Mouse (Mus musculus) midbrain, embryonic 11.5 days (tissue): ENCODE measurements around the gene Ntrk3. TPM values are rescaled to one million over a fixed set of nuclear protein-coding genes. Genes with fewer than 3 reads are reported as not detected.

Source experiments
- ATAC-seq: fragments of 200-750 bp; cut with Nextera tagmentation; 2 replicates; pipeline ENCODE4 v1.8.0; 2017; ENCODE audit warnings: moderate TSS enrichment, moderate library complexity; ENCODE audit not compliant: low FRiP score
- DNase-seq: peaks from one replicate; pipeline ENCODE4 v3.0.0; 2015; ENCODE audit warnings: low spot score; ENCODE audit errors: missing footprints
- H3K27ac ChIP-seq: fragments of 300-500 bp; sonication (generic); 2 replicates; pipeline ENCODE4 v1.5.1; 2014; ENCODE audit warnings: low read depth, low read length
- H3K27me3 ChIP-seq: fragments of 300-500 bp; sonication (generic); 2 replicates; pipeline ENCODE4 v1.6.1; 2014; ENCODE audit warnings: mild to moderate bottlenecking, low read length, moderate library complexity, mixed read lengths; ENCODE audit not compliant: control insufficient read depth, insufficient read depth
- H3K36me3 ChIP-seq: fragments of 300-500 bp; sonication (generic); 2 replicates; pipeline ENCODE4 v1.6.1; 2014; ENCODE audit warnings: mild to moderate bottlenecking, low read length, moderate library complexity, mixed read lengths; ENCODE audit not compliant: control insufficient read depth, insufficient read depth
- H3K4me1 ChIP-seq: fragments of 300-500 bp; sonication (generic); 2 replicates; pipeline ENCODE4 v1.6.1; 2014; ENCODE audit warnings: low read length; ENCODE audit not compliant: control insufficient read depth, insufficient read depth
- H3K4me2 ChIP-seq: fragments of 300-500 bp; sonication (generic); 2 replicates; pipeline ENCODE4 v1.6.1; 2014; ENCODE audit warnings: mild to moderate bottlenecking, moderate library complexity
- H3K4me3 ChIP-seq: fragments of 300-500 bp; sonication (generic); 2 replicates; pipeline ENCODE4 v1.5.1; 2014; ENCODE audit warnings: low read depth, low read length
- H3K9ac ChIP-seq: fragments of 300-500 bp; sonication (generic); 2 replicates; pipeline ENCODE4 v1.6.1; 2014; ENCODE audit warnings: low read length
- H3K9me3 ChIP-seq: fragments of 300-500 bp; sonication (generic); 2 replicates; pipeline ENCODE4 v1.6.1; 2016; ENCODE audit warnings: low read length; ENCODE audit not compliant: control insufficient read depth
- WGBS: fragments of 180-500 bp; shearing (Covaris S2); extraction: QIAGEN DNeasy Blood & Tissue Kit; methylation state at CpG from one replicate; pipeline ENCODE4 v1.1.7; 2014; 5-methylcytosine and 5-hydroxymethylcytosine counted together
- polyA plus RNA-seq: library from polyadenylated mRNA; unstranded; fragments of >200 nt; fragmentation: Nextera tagmentation; extraction: Ambion mirVana; gene quantifications from 2 replicates; pipeline ENCODE4 v1.2.1, GENCODE M21; 2014

Gene Ntrk3
- polyA plus RNA-seq, 1 experiment from 2014 or later = 3.6 TPM

- no peak overlapping the region for H3K4me3 ChIP-seq
- DNase-seq (no peak), ATAC-seq (no peak)
- H3K27ac ChIP-seq = no peak overlapping the region
- no peaks in the 10 kb centered on the region for H3K27me3 ChIP-seq
- WGBS = 61% methylated on average over 6 of the region's 6 CpGs
- H3K36me3 ChIP-seq = no peaks in the 10 kb centered on the region
- no peak overlapping the region for H3K4me2 ChIP-seq
- no peak overlapping the region for H3K9ac ChIP-seq
- no peaks in the 10 kb centered on the region for H3K9me3 ChIP-seq
- H3K4me1 ChIP-seq = peaks cover 2% of the 10 kb centered on the region
These were observed 516.1 kb downstream of the Ntrk3 start for GRCm38 (mm10) chr7:78221668-78222067.

- Histone ChIP-seq H3K9me3 (no peaks in the 10 kb centered on the region), H3K4me2 (no peak overlapping the region), H3K27me3 (no peaks in the 10 kb centered on the region), H3K4me3 (no peak overlapping the region), H3K9ac (no peak overlapping the region), H3K4me1 (peaks cover 2% of the 10 kb centered on the region), H3K36me3 (no peaks in the 10 kb centered on the region), H3K27ac (no peak overlapping the region)
- ATAC-seq (no peak), DNase-seq (no peak)
- 71% methylated on average over 4 of the region's 4 CpGs for WGBS
These were observed 516.9 kb downstream of the Ntrk3 start for GRCm38 (mm10) chr7:78220949-78221348.

- H3K27ac ChIP-seq = no peak overlapping the region
- no peak overlapping the region for H3K9ac ChIP-seq
- no peak overlapping the region; the same call in 1 of the 2 replicates for H3K4me2 ChIP-seq
- H3K9me3 ChIP-seq = no peaks in the 10 kb centered on the region
- H3K36me3 ChIP-seq = no peaks in the 10 kb centered on the region
- H3K4me3 ChIP-seq = no peak overlapping the region
- peaks cover 9% of the 10 kb centered on the region for H3K4me1 ChIP-seq
- DNase-seq = peak; percentile 88
- WGBS = 18% methylated on average over 17 of the region's 17 CpGs
- no peaks in the 10 kb centered on the region for H3K27me3 ChIP-seq
- peak; percentile 89 for ATAC-seq
These were observed 546.7 kb downstream of the Ntrk3 start for GRCm38 (mm10) chr7:78190931-78191653.

GRCm38 (mm10) chr7:78185578-78185977 lies 552.2 kb downstream of the Ntrk3 start:
- DNase-seq (no peak), ATAC-seq (peak; percentile 68)
- WGBS = 42% methylated on average over 4 of the region's 4 CpGs
- no peak overlapping the region for H3K27ac ChIP-seq
- no peak overlapping the region for H3K4me2 ChIP-seq
- H3K4me3 ChIP-seq = no peak overlapping the region
- H3K36me3 ChIP-seq = no peaks in the 10 kb centered on the region
- no peaks in the 10 kb centered on the region for H3K9me3 ChIP-seq
- peaks cover 2% of the 10 kb centered on the region for H3K4me1 ChIP-seq
- H3K27me3 ChIP-seq = no peaks in the 10 kb centered on the region
- no peak overlapping the region for H3K9ac ChIP-seq

- no peaks in the 10 kb centered on the region for H3K9me3 ChIP-seq
- ATAC-seq (no peak), DNase-seq (no peak)
- H3K4me1 ChIP-seq = no peaks in the 10 kb centered on the region
- WGBS = 26% methylated on average over 1 of the region's 1 CpGs
- H3K4me2 ChIP-seq = no peak overlapping the region
- H3K4me3 ChIP-seq = no peak overlapping the region
- no peaks in the 10 kb centered on the region for H3K27me3 ChIP-seq
- H3K27ac ChIP-seq = no peak overlapping the region
- H3K9ac ChIP-seq = no peak overlapping the region
- H3K36me3 ChIP-seq = no peaks in the 10 kb centered on the region
These were observed 554.4 kb downstream of the Ntrk3 start for GRCm38 (mm10) chr7:78183396-78183795.

- Histone ChIP-seq H3K27me3 (no peaks in the 10 kb centered on the region), H3K9ac (no peak overlapping the region), H3K9me3 (no peaks in the 10 kb centered on the region), H3K4me1 (no peaks in the 10 kb centered on the region), H3K27ac (no peak overlapping the region), H3K4me3 (no peak overlapping the region), H3K36me3 (no peaks in the 10 kb centered on the region), H3K4me2 (no peak overlapping the region)
- DNase-seq = no peak
- 79% methylated on average over 4 of the region's 4 CpGs for WGBS
- ATAC-seq = no peak
These were observed 557.7 kb downstream of the Ntrk3 start for GRCm38 (mm10) chr7:78179996-78180665.

GRCm38 (mm10) chr7:78172267-78172955 lies 565.4 kb downstream of the Ntrk3 start:
- Histone ChIP-seq H3K27me3 (no peaks in the 10 kb centered on the region), H3K9me3 (no peaks in the 10 kb centered on the region), H3K4me2 (no peak overlapping the region), H3K36me3 (no peaks in the 10 kb centered on the region), H3K4me1 (no peaks in the 10 kb centered on the region), H3K9ac (no peak overlapping the region), H3K4me3 (no peak overlapping the region), H3K27ac (no peak overlapping the region)
- ATAC-seq (no peak), DNase-seq (no peak)
- 85% methylated on average over 5 of the region's 5 CpGs for WGBS

- no peak overlapping the region for H3K4me3 ChIP-seq
- no peaks in the 10 kb centered on the region for H3K4me1 ChIP-seq
- no peak overlapping the region for H3K27ac ChIP-seq
- no peaks in the 10 kb centered on the region for H3K9me3 ChIP-seq
- H3K9ac ChIP-seq = no peak overlapping the region
- H3K36me3 ChIP-seq = no peaks in the 10 kb centered on the region
- DNase-seq (no peak), ATAC-seq (no peak)
- WGBS = 27% methylated on average over 1 of the region's 1 CpGs
- H3K27me3 ChIP-seq = no peaks in the 10 kb centered on the region
- no peak overlapping the region for H3K4me2 ChIP-seq
These were observed 572.3 kb downstream of the Ntrk3 start for GRCm38 (mm10) chr7:78165466-78165865.

GRCm38 (mm10) chr7:78157946-78158345 lies 579.9 kb downstream of the Ntrk3 start:
- Histone ChIP-seq H3K4me2 (no peak overlapping the region), H3K36me3 (no peaks in the 10 kb centered on the region), H3K4me3 (no peak overlapping the region), H3K27me3 (no peaks in the 10 kb centered on the region), H3K27ac (no peak overlapping the region), H3K9ac (no peak overlapping the region), H3K9me3 (no peaks in the 10 kb centered on the region), H3K4me1 (no peaks in the 10 kb centered on the region)
- DNase-seq = no peak
- WGBS = 88% methylated on average over 2 of the region's 2 CpGs
- no peak for ATAC-seq
